Mouse (Mus musculus) cerebellum, adult 2 months (tissue): Measurements from ENCODE around the gene Fbxl19.

ENCODE experiments used
- CTCF ChIP-seq: fragments of 200-500 bp; IDR thresholded peaks from 2 replicates; pipeline ENCODE4 v1.5.1; 2011; ENCODE audit warnings: low read depth, mild to moderate bottlenecking, control low read depth, low read length, moderate library complexity, borderline replicate concordance; ENCODE audit not compliant: insufficient read depth
- POLR2A ChIP-seq: fragments of 200-500 bp; IDR thresholded peaks from 2 replicates; pipeline ENCODE4 v1.6.1; 2011; ENCODE audit warnings: low read length, control low read depth, borderline replicate concordance; ENCODE audit not compliant: insufficient read depth

- TF ChIP-seq POLR2A (no peak), CTCF (no peak)
These were observed 21.4 kb downstream of the Fbxl19 start for GRCm38 (mm10) chr7:127765756-127766155.
